Mouse (Mus musculus): ENCODE results near the gene Akt1s1. TPM values are rescaled to one million over a fixed set of nuclear protein-coding genes. Genes with fewer than 3 reads are reported as not detected.
A peak's percentile ranks its signal among the peaks of the same experiment; 100 is the strongest.

Akt1s1 gene
- polyA plus RNA-seq, 1 experiment: 48.0 TPM

GRCm38 (mm10) chr7:44835373-44836015 is 13.3 kb upstream of the Akt1s1 start:
- no peak for TF ChIP-seq CTCF (IDR thresholded peaks at IDR 0.05; ENCODE audit: control insufficient read depth, insufficient read depth, low read length)
- no peak for TF ChIP-seq POLR2A (IDR thresholded peaks at IDR 0.05; ENCODE audit: borderline replicate concordance, control insufficient read depth, low read depth, low read length)
- Histone ChIP-seq H3K4me3 (replicated peaks; ENCODE audit: control insufficient read depth, low read depth, low read length) (no peak overlapping the region), H3K4me1 (ENCODE audit: control insufficient read depth, insufficient read depth, low read length) (peaks cover 6% of the 10 kb centered on the region), H3K27ac (ENCODE audit: control insufficient read depth, insufficient read depth, low read depth, low read length, poor library complexity) (peak overlapping the region; percentile 32; the same call in 1 of the 2 replicates)
- whole genome bisulfite sequencing: 58% methylated on average over 1 of the region's 1 CpGs

GRCm38 (mm10) chr7:44836016-44836404 is 12.8 kb upstream of the Akt1s1 start:
- Histone ChIP-seq H3K27ac (ENCODE audit: control insufficient read depth, insufficient read depth, low read depth, low read length, poor library complexity) (peak overlapping the region; percentile 32), H3K4me1 (ENCODE audit: control insufficient read depth, insufficient read depth, low read length) (peaks cover 6% of the 10 kb centered on the region), H3K4me3 (replicated peaks; ENCODE audit: control insufficient read depth, low read depth, low read length) (peak overlapping the region; percentile 1)
- no peak for TF ChIP-seq CTCF (IDR thresholded peaks at IDR 0.05; ENCODE audit: control insufficient read depth, insufficient read depth, low read length)
- no peak for TF ChIP-seq POLR2A (IDR thresholded peaks at IDR 0.05; ENCODE audit: borderline replicate concordance, control insufficient read depth, low read depth, low read length)
- WGBS: 50% methylated on average over 3 of the region's 3 CpGs

GRCm38 (mm10) chr7:44836423-44837053 is 12.3 kb upstream of the Akt1s1 start:
- H3K4me3 ChIP-seq (replicated peaks; ENCODE audit: control insufficient read depth, low read depth, low read length): peak overlapping the region; percentile 6
- no peak for TF ChIP-seq POLR2A (IDR thresholded peaks at IDR 0.05; ENCODE audit: borderline replicate concordance, control insufficient read depth, low read depth, low read length)
- no peak for TF ChIP-seq CTCF (IDR thresholded peaks at IDR 0.05; ENCODE audit: control insufficient read depth, insufficient read depth, low read length)
- WGBS: 66% methylated on average over 9 of the region's 9 CpGs
- H3K4me1 ChIP-seq (ENCODE audit: control insufficient read depth, insufficient read depth, low read length): peaks cover 6% of the 10 kb centered on the region
- peak overlapping the region; percentile 11; the same call in 1 of the 2 replicates for H3K27ac ChIP-seq (ENCODE audit: control insufficient read depth, insufficient read depth, low read depth, low read length, poor library complexity)

- no peak overlapping the region for H3K27ac ChIP-seq (ENCODE audit: control insufficient read depth, insufficient read depth, low read depth, low read length, poor library complexity)
- H3K4me1 ChIP-seq (ENCODE audit: control insufficient read depth, insufficient read depth, low read length): peaks cover 6% of the 10 kb centered on the region
- 86% methylated on average over 6 of the region's 6 CpGs for WGBS
- no peak overlapping the region for H3K4me3 ChIP-seq (replicated peaks; ENCODE audit: control insufficient read depth, low read depth, low read length)
- TF ChIP-seq CTCF (IDR thresholded peaks at IDR 0.05; ENCODE audit: control insufficient read depth, insufficient read depth, low read length) (no peak), POLR2A (IDR thresholded peaks at IDR 0.05; ENCODE audit: borderline replicate concordance, control insufficient read depth, low read depth, low read length) (no peak)
These were observed 10.7 kb upstream of the Akt1s1 start for GRCm38 (mm10) chr7:44838073-44838472.

GRCm38 (mm10) chr7:44839171-44839490 is 9.7 kb upstream of the Akt1s1 start:
- Histone ChIP-seq H3K27ac (ENCODE audit: control insufficient read depth, insufficient read depth, low read depth, low read length, poor library complexity) (no peak overlapping the region), H3K4me3 (replicated peaks; ENCODE audit: control insufficient read depth, low read depth, low read length) (peak overlapping the region; percentile 23), H3K4me1 (ENCODE audit: control insufficient read depth, insufficient read depth, low read length) (peaks cover 6% of the 10 kb centered on the region)
- WGBS: 11% methylated on average over 11 of the region's 11 CpGs
- no peak for TF ChIP-seq CTCF (IDR thresholded peaks at IDR 0.05; ENCODE audit: control insufficient read depth, insufficient read depth, low read length)
- no peak for TF ChIP-seq POLR2A (IDR thresholded peaks at IDR 0.05; ENCODE audit: borderline replicate concordance, control insufficient read depth, low read depth, low read length)

- Histone ChIP-seq H3K4me1 (ENCODE audit: control insufficient read depth, insufficient read depth, low read length) (peaks cover 6% of the 10 kb centered on the region), H3K27ac (ENCODE audit: control insufficient read depth, insufficient read depth, low read depth, low read length, poor library complexity) (0 out of 2 replicates have a peak overlapping the region, but pooled peaks have one; percentile 35), H3K4me3 (replicated peaks; ENCODE audit: control insufficient read depth, low read depth, low read length) (peak overlapping the region; percentile 23)
- 5% methylated on average over 58 of the region's 58 CpGs for WGBS
- peak; percentile 48; the same call in 1 of the 2 replicates for TF ChIP-seq POLR2A (IDR thresholded peaks at IDR 0.05; ENCODE audit: borderline replicate concordance, control insufficient read depth, low read depth, low read length)
- TF ChIP-seq CTCF (IDR thresholded peaks at IDR 0.05; ENCODE audit: control insufficient read depth, insufficient read depth, low read length): no peak
These were observed 9.2 kb upstream of the Akt1s1 start for GRCm38 (mm10) chr7:44839491-44840191.

- 21% methylated on average over 14 of the region's 14 CpGs for WGBS
- Histone ChIP-seq H3K27ac (ENCODE audit: control insufficient read depth, insufficient read depth, low read depth, low read length, poor library complexity) (no peak overlapping the region), H3K4me1 (ENCODE audit: control insufficient read depth, insufficient read depth, low read length) (peaks cover 6% of the 10 kb centered on the region), H3K4me3 (replicated peaks; ENCODE audit: control insufficient read depth, low read depth, low read length) (no peak overlapping the region)
- TF ChIP-seq CTCF (IDR thresholded peaks at IDR 0.05; ENCODE audit: control insufficient read depth, insufficient read depth, low read length): no peak
- no peak for TF ChIP-seq POLR2A (IDR thresholded peaks at IDR 0.05; ENCODE audit: borderline replicate concordance, control insufficient read depth, low read depth, low read length)
These were observed 8.4 kb upstream of the Akt1s1 start for GRCm38 (mm10) chr7:44840426-44840825.

GRCm38 (mm10) chr7:44841825-44842463 is 6.8 kb upstream of the Akt1s1 start:
- Histone ChIP-seq H3K4me1 (ENCODE audit: control insufficient read depth, insufficient read depth, low read length) (peaks cover 4% of the 10 kb centered on the region), H3K27ac (ENCODE audit: control insufficient read depth, insufficient read depth, low read depth, low read length, poor library complexity) (no peak overlapping the region), H3K4me3 (replicated peaks; ENCODE audit: control insufficient read depth, low read depth, low read length) (no peak overlapping the region)
- WGBS: 80% methylated on average over 8 of the region's 8 CpGs
- TF ChIP-seq POLR2A (IDR thresholded peaks at IDR 0.05; ENCODE audit: borderline replicate concordance, control insufficient read depth, low read depth, low read length) (no peak), CTCF (IDR thresholded peaks at IDR 0.05; ENCODE audit: control insufficient read depth, insufficient read depth, low read length) (no peak)

All from bone marrow, adult 2 months (tissue).